Mouse (Mus musculus): Measurements from ENCODE around the gene Ddx1.

Ddx1 gene

DNA sequence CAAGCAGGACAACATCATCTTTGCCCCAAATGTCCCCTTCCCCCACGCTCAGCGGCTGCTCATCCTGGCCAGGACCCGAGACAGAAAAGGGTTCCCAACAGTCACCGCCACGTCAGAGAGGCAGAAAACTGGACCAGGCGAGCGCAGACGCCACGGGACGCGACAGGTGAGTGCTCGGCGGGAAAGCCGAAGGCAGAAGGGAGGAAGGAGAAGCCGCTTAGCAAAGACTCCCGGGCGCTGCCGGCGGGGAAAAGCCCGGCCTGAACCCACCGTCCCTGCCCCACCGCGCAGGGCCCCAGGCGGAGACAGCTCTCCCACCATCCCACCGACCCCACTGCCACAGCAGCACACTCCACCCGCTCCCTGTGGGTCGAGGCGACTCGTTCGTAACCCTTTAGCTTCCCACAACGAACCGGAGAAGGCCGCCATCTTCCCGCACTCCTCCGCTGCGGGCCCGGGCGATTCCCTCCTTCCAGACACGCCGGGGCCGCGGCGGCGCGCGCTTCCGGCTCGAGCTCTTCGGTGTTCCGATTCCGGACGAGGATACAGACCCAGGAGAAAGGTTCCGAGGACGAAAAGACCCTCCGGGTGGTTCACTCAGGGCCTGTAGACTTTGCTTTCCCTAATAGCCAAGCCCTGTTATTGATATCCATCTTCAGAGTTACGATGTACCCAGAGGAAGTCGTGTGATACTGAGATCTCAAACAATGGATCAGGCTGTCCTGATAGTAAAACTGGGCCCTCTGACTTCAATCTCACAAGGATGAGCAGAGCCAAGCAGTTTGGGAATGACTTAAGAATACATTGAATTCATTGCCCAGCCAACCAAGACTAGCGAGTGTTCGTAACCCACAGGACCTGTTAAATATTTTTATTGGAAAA lies at the start of gene Ddx1:
Ddx1 (minus strand) TSS at position 523 of the 882 bp plus-strand sequence.
- TF ChIP-seq GATA4 (IDR thresholded peaks at IDR 0.05; ENCODE audit: insufficient replicate concordance, low read length): no peak

DNA sequence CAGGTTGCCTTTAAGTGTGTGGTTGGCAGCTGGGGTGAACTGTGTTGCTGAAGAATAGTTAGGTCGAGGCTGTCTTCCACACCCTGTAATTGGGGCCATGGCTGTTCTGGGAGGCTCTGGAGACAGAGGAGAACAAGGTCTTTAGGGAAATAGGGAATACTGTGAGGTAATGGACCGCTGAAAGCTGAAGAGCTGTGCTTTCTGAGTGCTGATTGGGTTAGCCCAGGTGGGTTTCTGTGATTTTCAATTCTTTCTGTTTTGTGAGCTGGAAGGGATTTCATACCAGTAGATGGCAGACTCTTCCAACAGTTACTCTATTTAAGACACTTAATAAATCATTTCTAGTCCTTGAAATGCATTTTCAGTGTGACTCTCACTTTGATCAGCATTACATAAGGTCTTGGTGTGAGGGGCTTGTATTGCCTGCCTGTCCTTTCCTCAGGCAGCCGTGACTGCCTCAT lies 44.4 kb upstream of the Ddx1 start:
- TF ChIP-seq GATA4 (IDR thresholded peaks at IDR 0.05; ENCODE audit: insufficient replicate concordance, low read length): no peak

DNA sequence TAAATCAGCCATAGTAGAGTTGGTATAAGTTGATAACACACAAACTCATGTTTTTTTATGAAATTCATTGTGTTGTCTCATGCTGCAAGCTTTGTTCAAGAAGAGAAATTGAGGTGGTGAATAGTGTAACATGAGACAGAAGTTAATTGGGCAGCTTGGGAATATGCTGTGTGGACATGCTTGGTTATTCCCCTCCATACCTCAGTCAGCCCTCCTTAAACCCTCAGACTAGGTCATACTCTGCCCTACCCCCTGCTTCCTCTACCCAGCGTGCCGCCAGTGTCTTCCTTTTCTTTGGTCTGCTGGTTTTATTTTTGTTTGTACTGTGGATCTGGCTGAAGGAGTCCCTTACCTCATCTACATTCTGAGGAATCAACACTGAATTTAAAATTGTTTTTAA lies 42.4 kb upstream of the Ddx1 start:
- TF ChIP-seq GATA4 (IDR thresholded peaks at IDR 0.05; ENCODE audit: insufficient replicate concordance, low read length): no peak

DNA sequence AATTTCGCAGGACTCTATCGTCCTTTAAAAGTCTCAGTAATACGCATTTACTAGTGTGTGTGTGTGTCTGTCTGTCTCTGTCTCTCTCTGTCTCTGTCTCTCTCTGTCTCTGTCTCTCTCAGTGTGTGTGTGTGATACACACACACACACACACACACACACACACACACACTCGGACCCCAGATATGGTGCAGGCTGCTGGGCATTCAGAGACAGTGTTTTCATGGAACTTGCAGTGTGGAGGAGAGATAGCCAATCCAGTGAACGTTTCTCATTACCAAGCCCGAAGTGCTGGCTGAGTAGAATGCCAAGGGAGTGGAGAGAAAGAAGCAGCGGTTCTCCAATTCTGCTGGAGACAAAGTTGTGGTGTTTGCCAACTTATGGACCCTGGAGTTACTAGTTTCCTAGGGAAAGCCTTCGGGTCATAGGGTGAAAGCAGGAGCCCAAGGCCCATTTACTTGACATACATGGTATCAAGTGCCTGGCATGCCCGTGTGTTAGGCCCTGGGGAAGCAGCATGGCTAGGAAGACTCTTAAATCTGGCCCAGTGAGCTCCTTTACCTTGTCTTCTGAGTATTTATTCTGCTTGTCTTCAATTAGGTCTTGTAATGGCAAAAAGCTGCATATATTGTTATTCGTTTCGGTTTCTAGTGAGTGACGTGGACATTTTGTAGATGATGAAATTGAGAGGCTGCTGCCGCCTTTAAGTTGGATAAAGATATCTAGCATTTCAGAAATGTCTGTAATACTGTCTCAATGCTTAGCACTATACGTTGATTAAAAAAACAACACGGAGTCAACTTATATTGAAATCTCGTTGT lies 20.8 kb upstream of the Ddx1 start:
- TF ChIP-seq GATA4 (IDR thresholded peaks at IDR 0.05; ENCODE audit: insufficient replicate concordance, low read length): no peak

DNA sequence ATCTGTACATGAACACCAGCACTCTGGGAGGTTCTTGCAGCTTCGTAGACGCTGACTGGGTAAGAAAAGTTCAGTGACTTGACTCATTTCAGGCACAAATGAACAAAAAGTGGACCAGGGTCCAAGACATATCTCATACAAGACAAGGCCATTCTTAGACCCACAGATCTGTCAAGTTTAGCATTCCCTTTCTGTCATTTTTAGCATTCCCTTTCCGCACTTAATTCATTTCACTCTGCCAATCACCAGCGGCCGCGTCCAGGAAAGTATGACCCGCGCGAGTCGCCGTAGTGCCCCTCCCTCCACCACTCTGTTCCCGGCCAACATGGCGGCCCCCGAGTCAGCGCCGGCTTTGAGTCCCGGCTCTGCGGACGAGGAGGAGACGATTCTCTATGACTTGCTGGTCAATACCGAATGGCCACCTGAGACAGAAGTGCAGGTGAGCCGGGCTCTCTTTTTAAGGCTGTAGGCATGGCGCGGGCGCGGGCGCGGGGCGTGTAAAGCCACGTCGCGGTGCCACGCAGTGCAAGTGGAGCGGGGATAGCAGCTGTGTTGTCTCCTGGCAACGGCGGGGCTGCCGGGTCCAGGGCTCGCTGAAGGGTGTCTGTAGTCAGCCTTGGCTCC lies 19.9 kb upstream of the Ddx1 start, which contains the start of gene Nbas:
Nbas (plus strand) TSS at position 308 of the 624 bp plus-strand sequence.
- no peak for TF ChIP-seq GATA4 (IDR thresholded peaks at IDR 0.05; ENCODE audit: insufficient replicate concordance, low read length)

DNA sequence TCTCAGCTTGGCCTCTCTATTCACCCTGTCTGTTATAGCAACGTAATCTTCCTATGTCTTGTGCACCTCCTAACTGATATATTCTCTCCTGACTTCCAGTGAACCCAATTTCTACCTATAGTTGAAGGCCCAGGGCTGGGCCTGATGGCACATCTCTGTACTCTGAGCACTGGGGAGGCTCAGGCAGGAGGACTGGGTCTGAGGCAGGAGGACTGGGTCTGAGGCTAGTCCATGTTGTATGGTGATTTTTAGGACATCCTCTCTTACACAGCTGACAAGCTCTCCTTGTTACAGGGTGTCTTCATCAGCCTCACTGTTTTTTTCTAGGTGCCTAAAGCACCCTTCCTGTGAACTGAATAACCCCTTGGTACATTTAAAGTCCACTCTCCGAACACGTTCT lies 19.4 kb upstream of the Ddx1 start:
- TF ChIP-seq GATA4 (IDR thresholded peaks at IDR 0.05; ENCODE audit: insufficient replicate concordance, low read length): no peak

DNA sequence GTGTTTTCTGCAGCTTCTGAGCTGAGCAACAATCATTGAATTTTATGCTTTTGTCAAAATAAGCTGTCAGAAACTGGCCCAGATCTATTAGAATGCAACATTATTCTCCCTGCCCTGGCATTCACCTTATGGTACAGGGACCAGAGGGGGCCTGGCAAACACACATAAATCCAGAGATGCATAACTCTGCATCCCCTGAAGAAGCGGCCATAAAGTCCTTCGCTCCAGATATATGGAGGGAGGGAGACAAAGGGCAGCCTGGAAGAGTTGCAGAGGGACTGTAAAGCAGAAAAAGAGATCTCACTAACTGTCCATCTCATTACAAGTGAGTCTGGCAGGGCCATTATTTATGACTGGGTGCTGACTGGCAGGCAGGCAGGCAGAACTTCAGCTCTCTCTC lies 6.7 kb upstream of the Ddx1 start:
- no peak for TF ChIP-seq GATA4 (IDR thresholded peaks at IDR 0.05; ENCODE audit: insufficient replicate concordance, low read length)

DNA sequence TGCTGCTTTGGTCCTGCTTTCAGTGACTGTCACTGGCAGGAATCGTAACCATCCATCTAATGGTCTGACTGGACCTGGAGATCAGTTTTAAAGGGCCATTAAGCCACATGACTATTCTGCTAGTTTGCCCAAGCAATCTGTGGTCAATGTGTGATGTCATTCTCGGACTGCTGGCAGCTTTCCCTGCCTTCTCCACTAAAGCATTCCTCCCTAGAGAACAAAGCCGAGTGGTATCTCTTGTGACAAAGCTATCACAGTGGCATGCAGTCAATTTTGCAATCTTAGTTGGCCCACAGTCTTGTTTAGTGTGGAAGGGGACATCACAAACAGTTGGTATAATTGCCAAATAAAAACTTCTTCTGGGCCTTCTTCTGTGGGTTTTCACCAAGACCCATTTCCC lies 6.1 kb upstream of the Ddx1 start:
- TF ChIP-seq GATA4 (IDR thresholded peaks at IDR 0.05; ENCODE audit: insufficient replicate concordance, low read length): no peak

DNA sequence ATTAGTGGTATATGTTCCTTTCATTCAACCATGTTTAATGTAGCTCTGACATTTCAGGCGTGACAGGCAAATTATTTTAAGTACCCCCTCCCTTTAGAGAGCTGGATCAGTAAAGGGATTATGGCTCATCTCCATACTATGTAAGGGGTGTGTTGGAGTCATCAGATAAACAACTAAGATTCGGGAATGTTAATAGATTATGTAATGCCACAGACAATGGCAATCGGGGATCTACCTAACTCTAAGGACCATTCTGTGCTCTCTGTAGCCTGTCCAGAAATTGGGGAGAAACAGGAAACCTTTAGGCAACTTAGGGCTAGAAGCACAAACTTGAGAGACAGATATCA lies 533 bp upstream of the Ddx1 start:
- no peak for TF ChIP-seq GATA4 (IDR thresholded peaks at IDR 0.05; ENCODE audit: insufficient replicate concordance, low read length)

DNA sequence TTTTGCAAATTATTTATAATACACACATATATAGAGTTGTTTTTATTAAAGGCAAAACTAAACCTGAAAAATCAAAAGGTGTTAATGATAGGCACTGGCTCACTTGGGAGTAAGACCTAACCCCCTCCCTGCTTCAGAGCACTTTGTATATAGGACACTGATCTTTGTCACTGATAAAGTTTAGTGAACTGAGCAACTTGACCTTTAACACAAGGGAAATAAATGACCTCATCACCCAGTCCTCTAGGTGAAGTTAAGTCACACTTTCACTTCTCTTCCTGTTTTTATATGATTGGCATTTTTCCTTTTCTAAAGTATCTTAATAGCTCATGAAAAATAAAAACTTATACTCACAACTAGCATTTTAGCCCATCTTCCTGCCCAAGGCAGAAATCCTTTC lies 6.6 kb downstream of the Ddx1 start:
- TF ChIP-seq GATA4 (IDR thresholded peaks at IDR 0.05; ENCODE audit: insufficient replicate concordance, low read length): no peak

DNA sequence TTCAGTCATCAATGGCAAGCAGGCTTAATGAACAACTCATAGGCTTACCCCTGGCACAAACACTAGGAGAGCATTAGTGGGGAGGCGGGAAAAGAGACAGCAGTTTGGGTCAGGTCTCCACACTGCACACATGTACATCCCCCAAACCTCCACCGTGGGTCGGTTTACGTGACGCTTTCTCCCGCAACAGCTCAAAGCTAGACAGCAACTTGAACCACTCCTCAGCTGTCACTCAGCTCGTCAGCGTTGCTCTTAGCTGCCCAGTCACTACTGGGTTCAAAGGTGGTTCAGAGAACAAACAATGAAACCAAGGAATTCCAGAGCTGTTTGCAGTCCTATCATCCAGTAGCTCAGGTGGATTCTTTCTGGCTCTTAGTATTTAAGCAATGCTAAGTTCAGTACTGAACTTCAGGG lies 30.9 kb downstream of the Ddx1 start:
- TF ChIP-seq GATA4 (IDR thresholded peaks at IDR 0.05; ENCODE audit: insufficient replicate concordance, low read length): no peak

DNA sequence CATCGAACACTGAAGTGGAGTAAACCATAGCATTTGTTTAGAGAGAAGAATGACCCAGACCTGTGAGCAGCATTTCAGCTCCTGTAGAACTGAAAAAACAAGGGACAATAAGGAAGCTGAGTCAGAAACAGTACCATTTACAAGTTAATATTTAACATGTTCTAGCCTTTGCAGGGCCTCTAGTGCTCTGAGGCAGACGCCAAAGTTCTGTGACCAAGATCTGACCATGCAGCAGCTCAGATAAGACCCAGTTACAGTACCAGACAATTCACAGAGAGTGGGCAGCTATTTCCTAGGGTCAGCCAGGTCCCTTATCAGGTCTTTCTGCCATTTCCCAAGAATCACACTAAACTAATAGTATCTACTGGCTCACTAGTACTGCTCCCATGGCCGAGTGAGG lies 31.4 kb downstream of the Ddx1 start:
- no peak for TF ChIP-seq GATA4 (IDR thresholded peaks at IDR 0.05; ENCODE audit: insufficient replicate concordance, low read length)

DNA sequence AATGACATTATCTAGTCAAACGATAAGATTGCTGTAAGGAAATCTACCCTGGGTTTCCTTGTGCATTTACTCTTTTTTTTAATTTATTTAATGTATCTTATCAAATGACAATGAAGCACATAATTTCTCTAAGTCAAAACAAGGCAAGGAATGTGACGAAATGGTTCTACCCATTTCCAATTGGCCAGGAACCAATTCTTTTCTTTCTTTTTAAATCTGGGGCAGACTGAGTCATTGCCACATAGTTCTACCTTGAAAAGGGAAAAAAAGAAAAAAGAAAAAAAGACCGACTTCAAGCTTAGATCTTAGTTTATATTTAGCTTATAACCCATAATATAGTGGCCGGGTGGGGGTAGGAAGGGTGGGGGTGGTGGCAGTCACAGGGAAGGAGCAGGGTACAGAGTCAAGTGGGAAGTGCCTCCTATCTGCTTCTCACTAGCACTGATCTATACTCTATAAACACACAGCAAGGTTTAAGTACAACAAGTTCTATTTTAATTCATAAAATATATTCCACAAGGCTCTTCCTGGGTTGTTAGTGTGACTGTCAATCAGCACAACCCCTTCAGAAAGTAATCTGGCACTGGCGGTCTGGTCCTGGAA lies 32.4 kb downstream of the Ddx1 start:
- no peak for TF ChIP-seq GATA4 (IDR thresholded peaks at IDR 0.05; ENCODE audit: insufficient replicate concordance, low read length)

DNA sequence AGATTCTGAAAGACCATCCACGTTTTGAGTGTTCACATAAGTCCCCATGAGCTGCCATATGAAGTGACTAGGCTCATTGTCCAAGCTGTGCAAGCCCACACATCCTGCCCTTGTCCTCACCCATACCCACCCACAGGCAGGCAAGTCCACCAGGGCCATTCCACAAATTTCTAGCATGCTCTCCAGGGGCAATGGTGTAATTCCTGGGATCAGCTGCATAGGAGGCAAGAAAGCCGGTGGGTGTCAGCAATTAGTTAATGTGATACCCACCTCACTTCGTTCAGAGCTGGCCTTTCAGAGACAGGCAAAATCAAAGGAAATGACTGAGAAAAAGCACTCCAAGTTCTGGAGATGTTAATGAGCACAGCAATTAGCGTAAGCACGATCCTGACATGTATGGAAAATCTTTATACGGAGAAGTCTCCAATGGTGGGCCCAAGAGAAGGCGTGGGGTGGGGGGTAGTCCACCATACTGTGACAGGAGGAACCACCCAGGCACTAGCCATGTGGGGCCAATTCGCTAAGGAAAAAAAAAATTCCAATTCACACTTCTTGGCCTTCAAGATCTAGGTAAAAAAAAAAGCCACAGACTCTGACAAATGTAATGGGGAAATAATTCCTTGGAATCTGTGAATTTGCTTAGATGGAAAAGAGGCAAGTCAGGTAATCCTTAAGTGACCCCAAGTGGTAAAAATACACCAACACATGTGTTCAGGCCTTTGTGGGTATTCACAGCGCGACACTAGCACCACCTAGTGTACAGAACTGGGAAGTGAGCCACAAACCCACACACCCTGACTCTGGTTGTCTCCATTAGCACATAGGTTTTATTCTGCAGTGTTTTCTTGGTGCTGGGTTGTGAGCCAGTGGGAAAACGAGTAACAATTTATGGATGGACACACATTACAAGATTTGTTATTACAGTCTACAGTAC lies 34.4 kb downstream of the Ddx1 start:
- no peak for TF ChIP-seq GATA4 (IDR thresholded peaks at IDR 0.05; ENCODE audit: insufficient replicate concordance, low read length)
